Comparison of ENCODE assay signal across 28 mouse cellular contexts in the genomic region with DNA sequence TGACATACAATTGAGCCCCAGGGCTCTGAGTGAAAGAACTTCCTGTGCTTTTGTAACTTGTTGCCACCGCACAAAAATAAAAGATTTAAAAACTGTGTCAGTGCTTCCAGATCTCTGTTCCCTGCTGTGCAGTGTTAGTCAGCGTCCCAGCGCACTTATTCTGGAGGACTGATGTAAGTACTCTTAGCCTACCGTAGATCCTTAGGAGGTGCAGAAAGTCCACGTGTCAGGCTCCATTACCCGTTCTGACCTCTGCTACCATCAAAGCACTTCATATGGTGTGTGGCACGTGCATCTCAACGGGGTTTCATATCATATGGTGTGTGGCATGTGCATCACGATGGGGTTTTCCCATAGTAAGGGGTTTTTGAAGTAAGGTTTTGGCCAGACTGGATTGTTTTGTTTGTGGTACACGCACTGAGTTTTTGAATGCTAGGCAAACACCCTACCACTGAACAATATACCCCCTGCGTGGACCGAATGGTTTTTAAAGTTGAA. TPM values are rescaled to one million over a fixed set of nuclear protein-coding genes. Genes with fewer than 3 reads are reported as not detected.
DNase-seq lines count a peak whose midpoint lies in the region; ATAC-seq lines count a peak whose summit lies in the region.
"Had no signal": no experiment of that assay in that cellular context is flagged by ENCODE, and none has a peak within 500 bp of the region (broad histone marks: within the 10 kb centered on the region; RNA-seq: fewer than 3 reads in every experiment).

No protein-coding gene starts in this region.

- intact Hi-C loops in heart, postnatal 10 days (cut with DNase I), result no loop called here

- no peak overlapping the region for H3K4me2 ChIP-seq in neural tube, embryonic 11.5 days (ENCODE audit: low read depth)
- no peak overlapping the region for H3K4me2 ChIP-seq in neural tube, embryonic 15.5 days
- H3K4me2 ChIP-seq: embryonic facial prominence, embryonic 12.5 days; embryonic facial prominence, embryonic 15.5 days; heart, embryonic 13.5 days; hindbrain, embryonic 13.5 days had no signal

- no peak overlapping the region for H3K9ac ChIP-seq in neural tube, embryonic 11.5 days (ENCODE audit: low read length)
- no peak overlapping the region for H3K9ac ChIP-seq in neural tube, embryonic 15.5 days (replicated peaks)
- H3K9ac ChIP-seq: embryonic facial prominence, embryonic 12.5 days; embryonic facial prominence, embryonic 15.5 days; forebrain, postnatal 0 days; heart, embryonic 13.5 days; hindbrain, embryonic 13.5 days had no signal

- no peak overlapping the region for H3K27ac ChIP-seq in heart, embryonic 10.5 days
- no peak overlapping the region for H3K27ac ChIP-seq in neural tube, embryonic 11.5 days (ENCODE audit: low read depth, low read length)
- no peak overlapping the region for H3K27ac ChIP-seq in neural tube, embryonic 15.5 days (replicated peaks)
- H3K27ac ChIP-seq: embryonic facial prominence, embryonic 12.5 days; embryonic facial prominence, embryonic 15.5 days; heart, embryonic 13.5 days; hindbrain, embryonic 13.5 days had no signal

- H3K4me3 ChIP-seq in heart, embryonic 10.5 days, result no peak overlapping the region
- no peak overlapping the region for H3K4me3 ChIP-seq in neural tube, embryonic 11.5 days (ENCODE audit: low read depth, low read length)
- H3K4me3 ChIP-seq in neural tube, embryonic 15.5 days (replicated peaks), result no peak overlapping the region
- H3K4me3 ChIP-seq: embryonic facial prominence, embryonic 12.5 days; embryonic facial prominence, embryonic 15.5 days; heart, embryonic 13.5 days; hindbrain, embryonic 13.5 days had no signal

- H3K9me3 ChIP-seq in heart, embryonic 10.5 days, result no peaks in the 10 kb centered on the region
- no peaks in the 10 kb centered on the region for H3K9me3 ChIP-seq in neural tube, embryonic 11.5 days (ENCODE audit: control insufficient read depth, low read length)
- no peaks in the 10 kb centered on the region for H3K9me3 ChIP-seq in neural tube, embryonic 15.5 days (replicated peaks)
- H3K9me3 ChIP-seq: embryonic facial prominence, embryonic 12.5 days; embryonic facial prominence, embryonic 15.5 days; G1E; heart, embryonic 13.5 days; hindbrain, embryonic 13.5 days had no signal

- no peaks in the 10 kb centered on the region for H3K27me3 ChIP-seq in heart, embryonic 10.5 days (ENCODE audit: insufficient read depth, poor library complexity, severe bottlenecking)
- no peaks in the 10 kb centered on the region for H3K27me3 ChIP-seq in neural tube, embryonic 11.5 days (ENCODE audit: control insufficient read depth, insufficient read depth, low read length)
- H3K27me3 ChIP-seq in neural tube, embryonic 15.5 days (replicated peaks), result no peaks in the 10 kb centered on the region
- H3K27me3 ChIP-seq: embryonic facial prominence, embryonic 12.5 days; embryonic facial prominence, embryonic 15.5 days; heart, embryonic 13.5 days; hindbrain, embryonic 13.5 days; Patski had no signal

- peaks cover 54% of the 10 kb centered on the region for H3K36me3 ChIP-seq in heart, embryonic 10.5 days
- peaks cover 9% of the 10 kb centered on the region for H3K36me3 ChIP-seq in neural tube, embryonic 11.5 days (ENCODE audit: control insufficient read depth, insufficient read depth, low read length)
- H3K36me3 ChIP-seq in neural tube, embryonic 15.5 days, result peaks cover 47% of the 10 kb centered on the region

- ATAC-seq in neural tube, embryonic 11.5 days (ENCODE audit: insufficient read depth, low FRiP score, low TSS enrichment), result no peak
- no peak for ATAC-seq in neural tube, embryonic 15.5 days (ENCODE audit: low FRiP score)
- ATAC-seq: activated CD4-positive, CD25-positive, alpha-beta regulatory T cell, adult 4 months; CD4-positive, CD25-positive, alpha-beta regulatory T cell, adult 4 months; forebrain, embryonic 14.5 days; forebrain, postnatal 0 days; hindbrain, embryonic 16.5 days; inflammation-experienced regulatory T-cells, adult 6 months; intestine, embryonic 16.5 days; Patski had no signal

- peak; percentile 47 for DNase-seq in heart, embryonic 10.5 days (ENCODE audit: low spot score)
- no peak for DNase-seq in heart, postnatal 10 days
- peak; percentile 7 for DNase-seq in neural tube, embryonic 11.5 days (ENCODE audit: low spot score)
- peak; percentile 61 for DNase-seq in R1 (ENCODE audit: low read depth, low spot score)
- DNase-seq in spleen, postnatal 36 days (ENCODE audit: low spot score in 2 of 2), result no peak
- no peak for DNase-seq in thymus, postnatal 10 days (ENCODE audit: low spot score in 2 of 2)
- DNase-seq: adrenal gland, adult 8-10 months; adrenal gland, postnatal 25 days; cerebellum, adult 18-20 months; cerebellum, adult 9-10 months; cerebellum, postnatal 25 days; forebrain, postnatal 0 days; gastrocnemius, postnatal 10 days; gastrocnemius, postnatal 36 days; kidney, adult 18-20 months had no signal

- H3K4me1 ChIP-seq in heart, embryonic 10.5 days, result no peaks in the 10 kb centered on the region
- H3K4me1 ChIP-seq in neural tube, embryonic 11.5 days (ENCODE audit: control insufficient read depth, insufficient read depth, low read length), result no peaks in the 10 kb centered on the region
- no peaks in the 10 kb centered on the region for H3K4me1 ChIP-seq in neural tube, embryonic 15.5 days
- H3K4me1 ChIP-seq: embryonic facial prominence, embryonic 12.5 days; embryonic facial prominence, embryonic 15.5 days; heart, embryonic 13.5 days; hindbrain, embryonic 13.5 days had no signal

- WGBS in heart, embryonic 10.5 days, result 94% methylated on average over 12 of the region's 12 CpGs
- WGBS in neural tube, embryonic 11.5 days, result 90% methylated on average over 12 of the region's 12 CpGs
- 85% methylated on average over 12 of the region's 12 CpGs for WGBS in neural tube, embryonic 15.5 days

RNA-seq across cellular contexts. Expression of gene Psmc2, which starts 18.7 kb away (rescaled TPM):
- 197 and 226 TPM in 2 replicates for polyA plus RNA-seq in heart, embryonic 10.5 days (2016; fragmentation: Nextera tagmentation; extraction: Ambion mirVana)
- total RNA-seq in heart, postnatal 10 days (2021), result 100 to 1,000 TPM in 1 of 2 experiments, 10 to 100 TPM in 1; 98.9 to 101 TPM
- 245 and 260 TPM in 2 replicates for polyA plus RNA-seq in neural tube, embryonic 11.5 days (2014; fragmentation: Nextera tagmentation; extraction: Ambion mirVana)
- 186 and 189 TPM in 2 replicates for polyA plus RNA-seq in neural tube, embryonic 15.5 days (2015; fragmentation: Nextera tagmentation; extraction: Ambion mirVana)

RNA-seq across cellular contexts. Expression of gene Dnajc2, which starts 18.7 kb away (rescaled TPM):
- 63.2 and 82.9 TPM in 2 replicates for polyA plus RNA-seq in heart, embryonic 10.5 days (2016; fragmentation: Nextera tagmentation; extraction: Ambion mirVana)
- total RNA-seq in heart, postnatal 10 days (2021), result 10 to 100 TPM; 18.2 to 20.8 TPM
- polyA plus RNA-seq in neural tube, embryonic 11.5 days (2014; fragmentation: Nextera tagmentation; extraction: Ambion mirVana), result 91.2 and 92.4 TPM in 2 replicates
- 69.9 and 77.8 TPM in 2 replicates for polyA plus RNA-seq in neural tube, embryonic 15.5 days (2015; fragmentation: Nextera tagmentation; extraction: Ambion mirVana)

Comparison
In these comparisons a context has a peak if more than half of its experiments do, and no peak if none do; other contexts are left out.
1. DNase-seq: peak in heart, embryonic 10.5 days (single experiment), neural tube, embryonic 11.5 days (single experiment) and R1 (single experiment); none in heart, postnatal 10 days (0 of 2), spleen, postnatal 36 days (0 of 2) and thymus, postnatal 10 days (0 of 2).